Mouse (Mus musculus) olfactory bulb, adult 2 months (tissue): ENCODE data around the gene Fgf22.

Source experiments
- CTCF ChIP-seq: fragments of 200-500 bp; IDR thresholded peaks from 2 replicates; pipeline ENCODE4 v1.5.1; 2012; ENCODE audit warnings: low read depth, mild to moderate bottlenecking, low read length, moderate library complexity; ENCODE audit not compliant: insufficient read depth
- POLR2A ChIP-seq: fragments of 200-500 bp; IDR thresholded peaks from 2 replicates; pipeline ENCODE4 v1.6.1; 2012; ENCODE audit warnings: mild to moderate bottlenecking, low read depth, low read length, moderate library complexity; ENCODE audit not compliant: insufficient read depth

GRCm38 (mm10) chr10:79802331-79802971, 47.6 kb downstream of the Fgf22 start:
- TF ChIP-seq CTCF (no peak), POLR2A (no peak)
